Mouse (Mus musculus) CH12.LX (cell line): Measurements from ENCODE around the gene Tmem219. TPM values are rescaled to one million over a fixed set of nuclear protein-coding genes. Genes with fewer than 3 reads are reported as not detected.

Source experiments
- DNase-seq: peaks from one replicate; pipeline ENCODE4 v3.0.0-alpha.2; 2013; ENCODE audit errors: extremely low read depth
- H3K27ac ChIP-seq: 2 replicates; pipeline ENCODE4 v1.5.1; 2012; ENCODE audit warnings: low read depth, mild to moderate bottlenecking, control low read depth, moderate library complexity; ENCODE audit not compliant: insufficient read depth
- H3K27me3 ChIP-seq: replicated peaks from 2 replicates; pipeline ENCODE3; 2012; ENCODE audit warnings: inconsistent platforms
- H3K36me3 ChIP-seq, 2 experiments: replicated peaks in 1 of 2; 2 replicates each; pipeline versions ENCODE3 to v1.6.1; 2012; ENCODE audit warnings: inconsistent platforms in 1 of 2, low read length in 1 of 2, mild to moderate bottlenecking in 1 of 2, mixed read lengths in 1 of 2, moderate library complexity in 1 of 2; ENCODE audit not compliant: control insufficient read depth in 1 of 2, insufficient read depth in 1 of 2
- H3K4me1 ChIP-seq, 2 experiments: 2 replicates each; pipeline ENCODE4 v1.6.1; 2012; ENCODE audit warnings: inconsistent platforms in 1 of 2, moderate library complexity in 1 of 2; ENCODE audit not compliant: insufficient read depth in 2 of 2, control insufficient read depth in 1 of 2
- H3K4me2 ChIP-seq: 2 replicates; pipeline ENCODE4 v1.6.1; 2012; ENCODE audit warnings: low read depth, mild to moderate bottlenecking, control low read depth; ENCODE audit not compliant: poor library complexity, insufficient read depth, severe bottlenecking
- H3K4me3 ChIP-seq, 3 experiments: fragments of 150-350 bp in 1 of 3; sonication (generic) in 1 of 3; replicated peaks in 1 of 3; 2 replicates each; pipeline versions ENCODE3 to v1.5.1; 2011 to 2012; ENCODE audit warnings: low read depth in 2 of 3, low read length in 2 of 3, mild to moderate bottlenecking in 2 of 3, moderate library complexity in 2 of 3, control low read depth in 1 of 3, improper control_type of control experiment in 1 of 3, inconsistent platforms in 1 of 3, mixed read lengths in 1 of 3; ENCODE audit not compliant: poor library complexity in 1 of 3
- H3K79me2 ChIP-seq: replicated peaks from 2 replicates; pipeline ENCODE4 v1.6.1; 2012; ENCODE audit warnings: mild to moderate bottlenecking, moderate library complexity; ENCODE audit not compliant: control insufficient read depth, poor library complexity, insufficient read depth, severe bottlenecking; ENCODE audit errors: extremely low read depth
- H3K9ac ChIP-seq: 2 replicates; pipeline ENCODE4 v1.6.1; 2012; ENCODE audit warnings: low read depth, mild to moderate bottlenecking, control low read depth, moderate library complexity; ENCODE audit not compliant: insufficient read depth
- H3K9me3 ChIP-seq: replicated peaks from 2 replicates; pipeline ENCODE3; 2012; ENCODE audit warnings: low read length, inconsistent platforms, mixed read lengths
- BHLHE40 ChIP-seq: IDR thresholded peaks from 2 replicates; pipeline ENCODE4 v1.6.1; 2011; ENCODE audit warnings: mild to moderate bottlenecking, low read depth, low read length, improper control_type of control experiment
- CHD1 ChIP-seq: IDR thresholded peaks from 2 replicates; pipeline ENCODE4 v1.6.1; 2012; ENCODE audit warnings: low read depth, low read length, improper control_type of control experiment, inconsistent platforms
- CHD2 ChIP-seq: IDR thresholded peaks from 2 replicates; pipeline ENCODE4 v1.6.1; 2011; ENCODE audit warnings: low read length, improper control_type of control experiment
- CTCF ChIP-seq, 2 experiments: IDR thresholded peaks in 1 of 2; conservative IDR thresholded peaks in 1 of 2; 2 replicates each; pipeline ENCODE4 v1.5.1; 2011 to 2012; ENCODE audit warnings: low read depth in 2 of 2, low read length in 2 of 2, improper control_type of control experiment in 1 of 2, inconsistent platforms in 1 of 2, mild to moderate bottlenecking in 1 of 2, moderate library complexity in 1 of 2
- E2F4 ChIP-seq: IDR thresholded peaks from 2 replicates; pipeline ENCODE4 v1.6.1; 2011; ENCODE audit warnings: low read depth, low read length, improper control_type of control experiment; ENCODE audit not compliant: insufficient replicate concordance
- ELF1 ChIP-seq: IDR thresholded peaks from 2 replicates; pipeline ENCODE4 v1.6.1; 2014; ENCODE audit warnings: low read depth, mild to moderate bottlenecking, inconsistent platforms, low read length, improper control_type of control experiment
- EP300 ChIP-seq: IDR thresholded peaks from 2 replicates; pipeline ENCODE4 v1.6.1; 2011; ENCODE audit warnings: low read length, improper control_type of control experiment
- ETS1 ChIP-seq: conservative IDR thresholded peaks from 2 replicates; pipeline ENCODE4 v1.6.1; 2012; ENCODE audit warnings: low read depth, mild to moderate bottlenecking, inconsistent platforms, low read length, improper control_type of control experiment, moderate library complexity
- GABPA ChIP-seq: IDR thresholded peaks from 2 replicates; pipeline ENCODE4 v1.6.1; 2012; ENCODE audit warnings: low read depth, low read length, improper control_type of control experiment, inconsistent platforms; ENCODE audit not compliant: insufficient replicate concordance
- IRF4 ChIP-seq: IDR thresholded peaks from 2 replicates; pipeline ENCODE4 v1.6.1; 2014; ENCODE audit warnings: low read depth, mild to moderate bottlenecking, inconsistent platforms, low read length, improper control_type of control experiment
- POLR2A ChIP-seq: IDR thresholded peaks from 2 replicates; pipeline ENCODE4 v1.6.1; 2011; ENCODE audit warnings: low read depth, mild to moderate bottlenecking, improper control_type of control experiment, low read length
- RCOR1 ChIP-seq: conservative IDR thresholded peaks from 2 replicates; pipeline ENCODE4 v1.6.1; 2012; ENCODE audit warnings: low read depth, mild to moderate bottlenecking, inconsistent platforms, low read length, improper control_type of control experiment
- SIN3A ChIP-seq: IDR thresholded peaks from 2 replicates; pipeline ENCODE4 v1.6.1; 2012; ENCODE audit warnings: low read length, improper control_type of control experiment, inconsistent platforms
- TCF12 ChIP-seq: IDR thresholded peaks from 2 replicates; pipeline ENCODE4 v1.6.1; 2014; ENCODE audit warnings: low read depth, mild to moderate bottlenecking, inconsistent platforms, low read length, improper control_type of control experiment
- UBTF ChIP-seq: IDR thresholded peaks from 2 replicates; pipeline ENCODE4 v1.6.1; 2012; ENCODE audit warnings: low read depth, mild to moderate bottlenecking, inconsistent platforms, low read length, improper control_type of control experiment, moderate library complexity
- ZKSCAN1 ChIP-seq: IDR thresholded peaks from 2 replicates; pipeline ENCODE4 v1.6.1; 2012; ENCODE audit warnings: low read depth, inconsistent platforms, low read length, improper control_type of control experiment, borderline replicate concordance
- dilution Hi-C: fragments of 300-500 bp; cut with MboI; formaldehyde crosslinking; loops from 2 replicates; pipeline ENCODE4 v1.14.3; 2020; ENCODE audit warnings: low sequenced_read_pairs; ENCODE audit not compliant: extremely low pct_unique_long_range_greater_than_20kb, extremely low pct_ligation_motif_present
- in situ Hi-C: fragments of 300-500 bp; cut with MboI; formaldehyde crosslinking; loops from 3 replicates; pipeline ENCODE4 v1.14.3; 2019; ENCODE audit warnings: low sequenced_read_pairs, low pct_ligation_motif_present, low pct_unique_long_range_greater_than_20kb, mixed read lengths
- polyA plus RNA-seq: library from polyadenylated mRNA; unstranded; fragments of >175 nt; gene quantifications from 2 replicates; pipeline ENCODE4 v1.2.1, GENCODE M21; 2012; ENCODE audit warnings: low read depth; ENCODE audit not compliant: insufficient read length
- total RNA-seq, 2 experiments: library from RNA; depleted of rRNA; stranded (reverse); fragments of 300-350 nt in 1 of 2; fragments of >200 nt in 1 of 2; gene quantifications; 2 replicates each; pipeline ENCODE4 v1.2.3; 2012 to 2014

Gene Tmem219
- total and polyA plus RNA-seq, 3 experiments: 33.4 to 43.2 (median 37.4) TPM

DNA sequence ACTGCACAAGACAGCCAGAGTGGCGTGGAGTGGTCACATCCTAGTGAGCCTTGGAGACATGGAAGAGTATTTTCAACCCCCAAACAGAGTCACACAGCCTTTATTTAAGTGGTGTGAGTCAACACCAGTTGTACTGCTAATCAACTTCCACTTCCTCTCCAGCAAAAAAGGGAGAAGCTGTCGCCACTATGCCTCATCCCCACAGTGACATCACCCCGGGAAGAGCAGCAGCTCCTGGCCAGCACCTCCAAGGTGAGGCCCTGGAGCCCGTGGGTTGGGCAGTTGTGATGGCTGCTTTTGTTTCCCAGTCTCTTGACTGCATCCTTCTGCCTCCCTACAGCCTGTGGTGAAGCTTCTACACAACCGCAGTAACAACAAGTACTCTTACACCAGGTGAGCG lies 18.5 kb upstream of the Tmem219 start:
- TF ChIP-seq TCF12: 0 out of 2 replicates have a peak, but pooled peaks have one; percentile 22
- TF ChIP-seq ETS1: peak; percentile 25
- 0 out of 2 replicates have a peak, but pooled peaks have one; percentile 4 for TF ChIP-seq SIN3A
- 0 out of 2 replicates have a peak, but pooled peaks have one; percentile 32 for TF ChIP-seq IRF4
- no peak; the same call in 1 of the 2 replicates for TF ChIP-seq CHD2
- TF ChIP-seq EP300: 0 out of 2 replicates have a peak, but pooled peaks have one; percentile 41
- TF ChIP-seq GABPA: no peak
- 0 out of 2 replicates have a peak, but pooled peaks have one; percentile 9 for TF ChIP-seq BHLHE40
- H3K9ac ChIP-seq: no peak overlapping the region
- H3K4me1 ChIP-seq: peaks cover 23 to 72% of the 10 kb centered on the region in 2 experiments
- peaks cover 23 to 73% of the 10 kb centered on the region in 2 experiments for H3K36me3 ChIP-seq
- H3K79me2 ChIP-seq: peaks cover 3% of the 10 kb centered on the region
- peaks cover 8% of the 10 kb centered on the region for H3K9me3 ChIP-seq
- H3K4me2 ChIP-seq: peak overlapping the region; percentile 81
- in situ Hi-C loops: no loop called here
- H3K4me3 ChIP-seq: peak overlapping the region in 1 of 3 experiments; percentile 29
- DNase-seq: peak; percentile 42
- peak overlapping the region; percentile 95 for H3K27ac ChIP-seq
- no peaks in the 10 kb centered on the region for H3K27me3 ChIP-seq
- dilution Hi-C loops: no loop called here

DNA sequence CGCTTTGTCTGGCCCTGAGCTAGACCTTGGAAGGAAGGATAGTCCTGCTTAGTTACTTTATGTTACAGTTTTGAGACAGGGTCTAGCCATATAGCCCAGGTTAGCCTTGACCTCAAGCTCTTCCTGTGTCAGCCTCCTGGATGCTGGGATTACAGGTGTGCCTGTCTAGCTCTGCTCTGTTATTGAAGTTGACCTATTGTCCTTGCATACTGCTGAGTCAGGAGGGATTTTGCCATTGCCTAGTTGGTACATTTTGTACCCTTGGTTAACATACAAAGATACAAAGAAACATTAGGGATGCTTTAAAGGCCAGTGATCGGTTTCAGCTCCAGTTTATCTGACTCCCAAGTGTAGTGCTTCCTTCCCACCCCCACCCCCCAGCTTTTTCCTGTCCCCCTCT lies 9.9 kb upstream of the Tmem219 start:
- peaks cover 7% of the 10 kb centered on the region for H3K9me3 ChIP-seq
- H3K27ac ChIP-seq: no peak overlapping the region
- H3K79me2 ChIP-seq: peaks cover 21% of the 10 kb centered on the region
- H3K4me2 ChIP-seq: no peak overlapping the region
- no peak for TF ChIP-seq ELF1
- no peak for TF ChIP-seq UBTF
- TF ChIP-seq E2F4: no peak
- TF ChIP-seq ZKSCAN1: no peak
- TF ChIP-seq POLR2A: no peak
- TF ChIP-seq RCOR1: no peak
- no peak for TF ChIP-seq CHD1
- no peak for TF ChIP-seq CTCF (conservative IDR thresholded peaks at IDR 0.05 in 1 of 2, IDR thresholded peaks at IDR 0.05 in 1 of 2; ENCODE audit: low read depth in 2 of 2, low read length in 2 of 2)
- peaks cover 6 to 32% of the 10 kb centered on the region in 2 experiments; a peak in 3 of 4 replicates for H3K4me1 ChIP-seq
- no peak overlapping the region for H3K9ac ChIP-seq
- peaks cover 31 to 70% of the 10 kb centered on the region in 2 experiments for H3K36me3 ChIP-seq
- no peak overlapping the region for H3K4me3 ChIP-seq
- dilution Hi-C loops (no loop called here), in situ Hi-C loops (no loop called here)
- no peak for DNase-seq
- H3K27me3 ChIP-seq: no peaks in the 10 kb centered on the region
